Mouse (Mus musculus) G1E (cell line): Measurements from ENCODE around the gene Rnf39. TPM values are rescaled to one million over a fixed set of nuclear protein-coding genes. Genes with fewer than 3 reads are reported as not detected.
A peak's percentile ranks its signal among the peaks of the same experiment; 100 is the strongest.

ENCODE experiments used
- ATAC-seq: 2 replicates; pipeline ENCODE4 v1.8.0; 2016; ENCODE audit warnings: mild to moderate bottlenecking; ENCODE audit not compliant: insufficient number of reproducible peaks, poor library complexity, low FRiP score, severe bottlenecking; ENCODE audit errors: extremely low read depth
- DNase-seq: peaks from one replicate; pipeline ENCODE4 v3.0.0; 2012; ENCODE audit warnings: low spot score
- H3K27me3 ChIP-seq: 2 replicates; pipeline ENCODE4 v1.6.1; 2012; ENCODE audit warnings: mild to moderate bottlenecking, low read length, inconsistent platforms; ENCODE audit not compliant: insufficient read depth
- H3K36me3 ChIP-seq: replicated peaks from 2 replicates; pipeline ENCODE3; 2012; ENCODE audit warnings: mild to moderate bottlenecking, inconsistent platforms
- H3K4me1 ChIP-seq: 2 replicates; pipeline ENCODE4 v1.6.1; 2012; ENCODE audit warnings: low read depth, low read length, inconsistent platforms, mixed read lengths; ENCODE audit not compliant: insufficient read depth
- H3K4me3 ChIP-seq: 2 replicates; pipeline ENCODE4 v1.5.1; 2012; ENCODE audit warnings: low read depth, mild to moderate bottlenecking, inconsistent platforms, low read length, moderate library complexity, mixed read lengths
- H3K9me3 ChIP-seq: replicated peaks from 2 replicates; pipeline ENCODE4 v1.6.1; 2012; ENCODE audit warnings: inconsistent platforms
- CTCF ChIP-seq: IDR thresholded peaks from 2 replicates; pipeline ENCODE4 v1.5.1; 2012; ENCODE audit warnings: low read depth, low read length, inconsistent platforms, mixed read lengths
- GATA1 ChIP-seq: IDR thresholded peaks from 2 replicates; pipeline ENCODE4 v1.6.1; 2012; ENCODE audit warnings: borderline replicate concordance, low read length, inconsistent platforms, mixed read lengths
- GATA2 ChIP-seq: IDR thresholded peaks from 2 replicates; pipeline ENCODE4 v1.6.1; 2012; ENCODE audit warnings: low read depth, low read length, inconsistent platforms, borderline replicate concordance
- POLR2AphosphoS5 ChIP-seq: IDR thresholded peaks from 2 replicates; pipeline ENCODE4 v1.6.1; 2012; ENCODE audit warnings: low read depth, low read length, inconsistent platforms; ENCODE audit not compliant: insufficient replicate concordance
- TAL1 ChIP-seq: conservative IDR thresholded peaks from 2 replicates; pipeline ENCODE4 v1.6.1; 2012; ENCODE audit warnings: low read depth, low read length, inconsistent platforms, mixed read lengths
- polyA plus RNA-seq: library from polyadenylated mRNA; stranded (reverse); fragments of >175 nt; gene quantifications from 2 replicates; pipeline ENCODE4 v1.2.3, GENCODE M21; 2012
- total RNA-seq, 2 experiments: library from RNA; stranded (forward) in 1 of 2; stranded (reverse) in 1 of 2; fragments of 200-1000 nt in 1 of 2; fragments of >200 nt in 1 of 2; fragmentation: Nextera tagmentation in 1 of 2; gene quantifications; 2 replicates each; pipeline ENCODE4 v1.2.3; 2014 to 2017

The Rnf39 gene
- total and polyA plus RNA-seq, 3 experiments: not detected

- no peak for TF ChIP-seq GATA2
- TF ChIP-seq GATA1: no peak
- TF ChIP-seq CTCF: no peak
- TF ChIP-seq TAL1: no peak
- no peak for TF ChIP-seq POLR2AphosphoS5
- Histone ChIP-seq H3K36me3 (no peaks in the 10 kb centered on the region), H3K4me3 (no peak overlapping the region), H3K4me1 (no peaks in the 10 kb centered on the region; the same call in 1 of the 2 replicates), H3K27me3 (peaks cover 4% of the 10 kb centered on the region; the same call in 1 of the 2 replicates), H3K9me3 (no peaks in the 10 kb centered on the region)
- DNase-seq (no peak), ATAC-seq (peak; percentile 77)
Observed at GRCm38 (mm10) chr17:36992336-36993104, 49.8 kb downstream of the Rnf39 start.

- no peak for DNase-seq
Observed at GRCm38 (mm10) chr17:36993770-36994325, 51.1 kb downstream of the Rnf39 start.

GRCm38 (mm10) chr17:36994528-36994927 is 51.8 kb downstream of the Rnf39 start:
- DNase-seq: no peak
- Histone ChIP-seq H3K27me3 (no peaks in the 10 kb centered on the region), H3K9me3 (no peaks in the 10 kb centered on the region), H3K4me3 (no peak overlapping the region), H3K36me3 (no peaks in the 10 kb centered on the region), H3K4me1 (no peaks in the 10 kb centered on the region; the same call in 1 of the 2 replicates)
- ATAC-seq: no peak
- TF ChIP-seq POLR2AphosphoS5 (no peak), CTCF (no peak), GATA1 (no peak), GATA2 (no peak), TAL1 (no peak)

More at GRCm38 (mm10) chr17:36993770-36994325, 51.1 kb downstream of the Rnf39 start:
- TF ChIP-seq CTCF (no peak), TAL1 (no peak), GATA2 (no peak), POLR2AphosphoS5 (no peak), GATA1 (no peak)
- Histone ChIP-seq H3K4me1 (no peaks in the 10 kb centered on the region; the same call in 1 of the 2 replicates), H3K27me3 (no peaks in the 10 kb centered on the region), H3K36me3 (no peaks in the 10 kb centered on the region), H3K4me3 (no peak overlapping the region), H3K9me3 (no peaks in the 10 kb centered on the region)
- ATAC-seq: no peak

- Histone ChIP-seq H3K9me3 (no peaks in the 10 kb centered on the region), H3K4me3 (no peak overlapping the region), H3K36me3 (no peaks in the 10 kb centered on the region), H3K4me1 (no peaks in the 10 kb centered on the region; the same call in 1 of the 2 replicates), H3K27me3 (no peaks in the 10 kb centered on the region)
- DNase-seq (no peak), ATAC-seq (no peak)
- TF ChIP-seq POLR2AphosphoS5 (no peak), CTCF (no peak)
Observed at GRCm38 (mm10) chr17:36995448-36995847, 52.7 kb downstream of the Rnf39 start.

- TF ChIP-seq CTCF (peak; percentile 55; the same call in 1 of the 2 replicates), POLR2AphosphoS5 (no peak)
- Histone ChIP-seq H3K9me3 (no peaks in the 10 kb centered on the region), H3K27me3 (peaks cover 3% of the 10 kb centered on the region; the same call in 1 of the 2 replicates), H3K4me3 (no peak overlapping the region), H3K4me1 (no peaks in the 10 kb centered on the region; the same call in 1 of the 2 replicates), H3K36me3 (no peaks in the 10 kb centered on the region)
- no peak for ATAC-seq
- peak; percentile 11 for DNase-seq
Observed at GRCm38 (mm10) chr17:36997033-36997735, 54.5 kb downstream of the Rnf39 start.

Other genes with a start within 250 kb of the Rnf39 start
- not detected in 2 replicates for gene H2-M10.5, start 170.0 kb upstream of the Rnf39 start, total RNA-seq (2014; fragmentation: Nextera tagmentation)
- gene H2-M10.5, start 170.0 kb upstream of the Rnf39 start, total RNA-seq (2017): not detected in 2 replicates
- not detected in 2 replicates for gene H2-M10.5, start 170.0 kb upstream of the Rnf39 start, polyA plus RNA-seq
- not detected in 2 replicates for gene H2-M10.6, start 130.7 kb upstream of the Rnf39 start, total RNA-seq (2014; fragmentation: Nextera tagmentation)
- gene H2-M10.6, start 130.7 kb upstream of the Rnf39 start, total RNA-seq (2017): 0.06 TPM in 1 of 2 replicates, not detected in the other
- gene H2-M10.6, start 130.7 kb upstream of the Rnf39 start, polyA plus RNA-seq: not detected in 2 replicates
- 31.8 and 39.7 TPM in 2 replicates for gene Trim26, start 105.8 kb upstream of the Rnf39 start, total RNA-seq (2014; fragmentation: Nextera tagmentation)
- gene Trim26, start 105.8 kb upstream of the Rnf39 start, total RNA-seq (2017): 12.5 TPM in 2 replicates
- gene Trim26, start 105.8 kb upstream of the Rnf39 start, polyA plus RNA-seq: 11.7 and 13.4 TPM in 2 replicates
- not detected in 2 replicates for gene Trim15, start 75.7 kb upstream of the Rnf39 start, total RNA-seq (2014; fragmentation: Nextera tagmentation)
- gene Trim15, start 75.7 kb upstream of the Rnf39 start, total RNA-seq (2017): 0.22 TPM in 1 of 2 replicates, not detected in the other
- gene Trim15, start 75.7 kb upstream of the Rnf39 start, polyA plus RNA-seq: not detected in 2 replicates
- gene Trim10, start 73.3 kb upstream of the Rnf39 start, total RNA-seq (2014; fragmentation: Nextera tagmentation): 8.3 and 18.1 TPM in 2 replicates
- gene Trim10, start 73.3 kb upstream of the Rnf39 start, total RNA-seq (2017): 16.2 and 17.5 TPM in 2 replicates
- gene Trim10, start 73.3 kb upstream of the Rnf39 start, polyA plus RNA-seq: 2.7 and 6.1 TPM in 2 replicates
- not detected in 2 replicates for gene Trim40, start 52.8 kb upstream of the Rnf39 start, total RNA-seq (2014; fragmentation: Nextera tagmentation)
- gene Trim40, start 52.8 kb upstream of the Rnf39 start, total RNA-seq (2017): 0.12 TPM in 1 of 2 replicates, not detected in the other
- gene Trim40, start 52.8 kb upstream of the Rnf39 start, polyA plus RNA-seq: not detected in 2 replicates
- gene Trim31, start 44.8 kb upstream of the Rnf39 start, total RNA-seq (2014; fragmentation: Nextera tagmentation): not detected in 2 replicates
- not detected in 2 replicates for gene Trim31, start 44.8 kb upstream of the Rnf39 start, total RNA-seq (2017)
- gene Trim31, start 44.8 kb upstream of the Rnf39 start, polyA plus RNA-seq: not detected in 2 replicates
- 113 and 130 TPM in 2 replicates for gene Ppp1r11, start 8.8 kb downstream of the Rnf39 start, total RNA-seq (2014; fragmentation: Nextera tagmentation)
- 104 and 113 TPM in 2 replicates for gene Ppp1r11, start 8.8 kb downstream of the Rnf39 start, total RNA-seq (2017)
- gene Ppp1r11, start 8.8 kb downstream of the Rnf39 start, polyA plus RNA-seq: 247 and 300 TPM in 2 replicates
- 154 and 169 TPM in 2 replicates for gene Znrd1, start 15.6 kb downstream of the Rnf39 start, total RNA-seq (2014; fragmentation: Nextera tagmentation)
- gene Znrd1, start 15.6 kb downstream of the Rnf39 start, total RNA-seq (2017): 123 and 127 TPM in 2 replicates
- gene Znrd1, start 15.6 kb downstream of the Rnf39 start, polyA plus RNA-seq: 4.7 and 6.8 TPM in 2 replicates
- gene Znrd1as, start 15.7 kb downstream of the Rnf39 start, total RNA-seq (2014; fragmentation: Nextera tagmentation): 17.3 and 18.0 TPM in 2 replicates
- gene Znrd1as, start 15.7 kb downstream of the Rnf39 start, total RNA-seq (2017): 23.3 and 35.1 TPM in 2 replicates
- gene Znrd1as, start 15.7 kb downstream of the Rnf39 start, polyA plus RNA-seq: 0.77 and 0.95 TPM in 2 replicates
- not detected in 2 replicates for gene 2410137M14Rik, start 38.3 kb downstream of the Rnf39 start, total RNA-seq (2014; fragmentation: Nextera tagmentation)
- gene 2410137M14Rik, start 38.3 kb downstream of the Rnf39 start, total RNA-seq (2017): 0.16 TPM in 1 of 2 replicates, not detected in the other
- not detected in 2 replicates for gene 2410137M14Rik, start 38.3 kb downstream of the Rnf39 start, polyA plus RNA-seq
- gene H2-M5, start 46.6 kb downstream of the Rnf39 start, total RNA-seq (2014; fragmentation: Nextera tagmentation): not detected in 2 replicates
- gene H2-M5, start 46.6 kb downstream of the Rnf39 start, total RNA-seq (2017): 0.11 TPM in 1 of 2 replicates, not detected in the other
- not detected in 2 replicates for gene H2-M5, start 46.6 kb downstream of the Rnf39 start, polyA plus RNA-seq
- gene Zfp57, start 58.2 kb downstream of the Rnf39 start, total RNA-seq (2014; fragmentation: Nextera tagmentation): not detected in 2 replicates
- gene Zfp57, start 58.2 kb downstream of the Rnf39 start, total RNA-seq (2017): 0.35 and 0.44 TPM in 2 replicates
- not detected in 2 replicates for gene Zfp57, start 58.2 kb downstream of the Rnf39 start, polyA plus RNA-seq
- not detected in 2 replicates for gene Mog, start 80.5 kb downstream of the Rnf39 start, total RNA-seq (2014; fragmentation: Nextera tagmentation)
- 0.05 TPM in 1 of 2 replicates, not detected in the other for gene Mog, start 80.5 kb downstream of the Rnf39 start, total RNA-seq (2017)
- not detected in 2 replicates for gene Mog, start 80.5 kb downstream of the Rnf39 start, polyA plus RNA-seq
- 35.2 and 36.4 TPM in 2 replicates for gene Gabbr1, start 103.0 kb downstream of the Rnf39 start, total RNA-seq (2014; fragmentation: Nextera tagmentation)
- 11.7 and 12.4 TPM in 2 replicates for gene Gabbr1, start 103.0 kb downstream of the Rnf39 start, total RNA-seq (2017)
- gene Gabbr1, start 103.0 kb downstream of the Rnf39 start, polyA plus RNA-seq: 31.9 and 42.6 TPM in 2 replicates
- gene Olfr90, start 145.6 kb downstream of the Rnf39 start, total RNA-seq (2014; fragmentation: Nextera tagmentation): not detected in 2 replicates
- gene Olfr90, start 145.6 kb downstream of the Rnf39 start, total RNA-seq (2017): 0.06 and 0.27 TPM in 2 replicates
- gene Olfr90, start 145.6 kb downstream of the Rnf39 start, polyA plus RNA-seq: not detected in 2 replicates
- gene Olfr91, start 155.4 kb downstream of the Rnf39 start, total RNA-seq (2014; fragmentation: Nextera tagmentation): not detected in 2 replicates
- 0.05 and 0.06 TPM in 2 replicates for gene Olfr91, start 155.4 kb downstream of the Rnf39 start, total RNA-seq (2017)
- gene Olfr91, start 155.4 kb downstream of the Rnf39 start, polyA plus RNA-seq: not detected in 2 replicates
- not detected in 2 replicates for gene Olfr92, start 177.2 kb downstream of the Rnf39 start, total RNA-seq (2014; fragmentation: Nextera tagmentation)
- gene Olfr92, start 177.2 kb downstream of the Rnf39 start, total RNA-seq (2017): not detected in 2 replicates
- not detected in 2 replicates for gene Olfr92, start 177.2 kb downstream of the Rnf39 start, polyA plus RNA-seq
- gene Olfr93, start 218.6 kb downstream of the Rnf39 start, total RNA-seq (2014; fragmentation: Nextera tagmentation): not detected in 2 replicates
- gene Olfr93, start 218.6 kb downstream of the Rnf39 start, total RNA-seq (2017): 0.06 and 0.27 TPM in 2 replicates
- gene Olfr93, start 218.6 kb downstream of the Rnf39 start, polyA plus RNA-seq: not detected in 2 replicates